Mouse (Mus musculus) adrenal gland, postnatal 36 days (tissue): ENCODE measurements around the gene Phlpp1. TPM values are rescaled to one million over a fixed set of nuclear protein-coding genes. Genes with fewer than 3 reads are reported as not detected.

Experiments
- DNase-seq, 2 experiments: peaks; one replicate each; pipeline ENCODE4 v3.0.0; 2021; ENCODE audit warnings: mixed read lengths in 1 of 2
- total RNA-seq, 2 experiments: library from RNA; stranded (reverse); gene quantifications; 2 replicates each; pipeline ENCODE4 v1.2.3; 2021

Gene Phlpp1
- total RNA-seq, 2 experiments from 2014 or later: 14.3 to 16.9 TPM

DNA sequence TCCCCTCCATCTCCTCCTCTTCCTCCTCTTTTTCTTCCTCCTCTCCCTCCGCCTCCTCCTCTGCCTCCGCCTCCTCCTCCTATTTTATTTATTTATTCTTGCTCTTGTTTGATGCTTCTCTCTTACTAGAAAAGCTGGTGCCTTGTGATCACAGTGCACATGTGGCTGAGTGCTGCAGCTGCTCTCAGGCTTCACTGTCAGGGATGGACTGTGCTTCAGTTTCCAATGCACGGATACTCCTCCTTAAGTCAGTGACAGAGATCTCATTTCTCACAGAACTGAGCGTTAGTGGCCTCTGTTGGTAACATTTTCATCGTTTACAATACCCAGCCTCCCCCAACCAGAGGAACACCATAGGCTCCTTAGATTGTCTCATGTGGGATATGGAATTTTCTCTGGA, 215.0 kb downstream of the Phlpp1 start:
- DNase-seq: no peak

DNA sequence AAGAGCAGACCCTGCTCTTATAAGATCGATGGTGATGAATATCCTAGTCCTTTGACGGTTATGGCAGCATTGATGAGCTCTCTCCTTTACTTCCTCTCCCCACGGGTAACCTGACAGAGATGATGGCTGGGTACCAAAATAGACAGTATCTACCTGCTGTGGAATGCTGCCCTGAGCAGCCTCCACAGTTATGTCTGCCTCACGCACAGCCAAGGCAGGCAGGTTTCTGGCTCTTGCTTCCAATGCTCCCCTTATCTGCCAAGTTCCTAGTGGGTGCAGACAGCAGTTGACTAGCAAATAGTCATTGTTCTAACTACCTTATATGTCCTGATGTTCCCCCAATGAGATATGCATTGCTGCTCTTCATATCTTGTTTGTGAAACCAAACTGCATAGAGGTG, 215.7 kb downstream of the Phlpp1 start:
- DNase-seq: no peak

DNA sequence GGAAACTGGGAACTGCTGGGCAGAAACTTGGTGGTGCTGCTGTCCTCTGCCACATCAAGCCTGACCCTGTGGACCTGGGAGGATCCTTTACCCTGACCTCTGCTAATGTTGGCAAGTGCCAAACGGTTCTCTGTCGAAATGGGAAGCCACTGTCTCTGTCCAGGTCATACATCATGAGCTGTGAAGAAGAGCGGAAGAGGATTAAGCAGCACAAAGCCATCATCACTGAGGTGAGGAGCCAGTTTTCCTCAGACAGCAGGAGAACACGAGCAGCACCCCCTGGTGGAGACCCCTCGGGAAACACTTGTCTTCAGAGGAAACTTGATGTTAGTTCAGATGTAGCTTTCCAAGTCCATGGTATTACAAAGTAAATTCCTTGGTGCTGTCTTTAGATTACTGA, 218.1 kb downstream of the Phlpp1 start:
- peak; percentile 66 to 79 for DNase-seq

DNA sequence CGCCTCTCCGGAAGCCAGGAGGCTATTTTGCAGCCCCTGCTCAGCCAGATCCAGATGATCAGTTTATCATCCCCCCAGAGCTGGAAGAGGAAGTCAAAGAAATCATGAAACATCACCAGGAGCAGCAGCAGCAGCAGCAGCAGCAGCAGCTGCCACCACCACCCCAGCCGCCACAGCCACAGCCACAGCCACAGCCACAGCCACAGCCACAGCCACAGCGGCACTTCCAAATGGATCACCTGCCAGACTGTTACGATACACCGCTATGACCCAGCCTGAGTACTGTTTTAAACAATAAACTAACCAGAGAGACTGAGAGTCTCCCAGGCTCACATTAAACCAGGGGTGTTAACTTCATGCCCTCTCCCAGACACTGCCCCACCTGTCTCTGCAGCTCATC, 221.5 kb downstream of the Phlpp1 start:
- no peak for DNase-seq

DNA sequence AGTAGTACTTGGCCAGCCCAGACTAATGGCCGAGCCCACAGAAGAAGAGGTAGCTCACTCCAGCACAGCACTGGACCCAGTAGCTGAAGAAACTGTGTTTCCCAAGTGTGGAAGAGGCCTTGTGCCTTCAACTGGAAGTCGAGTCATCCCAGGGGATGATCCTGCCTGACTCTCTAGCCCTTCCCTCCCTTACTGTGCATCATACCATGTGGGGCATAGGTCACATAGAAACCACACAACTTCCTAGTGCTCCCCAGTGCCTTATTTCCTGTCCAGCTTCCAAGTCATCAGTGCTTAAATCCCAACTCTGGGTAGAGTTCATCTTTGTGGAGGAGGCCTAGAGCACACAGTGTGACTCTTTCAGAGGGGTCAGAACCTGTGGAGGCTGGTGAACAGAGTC, 223.1 kb downstream of the Phlpp1 start:
- no peak for DNase-seq

DNA sequence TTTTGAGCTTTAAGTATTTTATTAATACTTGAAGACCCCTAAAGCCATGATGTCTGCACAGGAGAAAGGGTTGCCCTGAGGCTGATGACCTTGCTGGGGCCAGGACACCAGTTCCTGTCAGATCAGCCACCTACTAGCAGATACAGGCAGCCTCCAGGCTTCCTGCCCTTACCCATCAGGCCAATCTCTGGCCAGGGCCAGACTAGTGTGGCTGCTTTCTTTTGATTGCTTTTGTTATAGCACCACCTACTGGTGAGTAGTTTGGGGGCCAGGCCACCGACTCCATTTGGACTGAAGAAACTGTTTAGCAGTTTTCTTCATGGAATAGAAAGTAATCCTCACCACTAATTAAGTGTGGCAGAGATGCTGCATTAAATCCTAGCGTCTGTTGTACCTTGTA, 223.9 kb downstream of the Phlpp1 start:
- peak; percentile 66 to 75 for DNase-seq

DNA sequence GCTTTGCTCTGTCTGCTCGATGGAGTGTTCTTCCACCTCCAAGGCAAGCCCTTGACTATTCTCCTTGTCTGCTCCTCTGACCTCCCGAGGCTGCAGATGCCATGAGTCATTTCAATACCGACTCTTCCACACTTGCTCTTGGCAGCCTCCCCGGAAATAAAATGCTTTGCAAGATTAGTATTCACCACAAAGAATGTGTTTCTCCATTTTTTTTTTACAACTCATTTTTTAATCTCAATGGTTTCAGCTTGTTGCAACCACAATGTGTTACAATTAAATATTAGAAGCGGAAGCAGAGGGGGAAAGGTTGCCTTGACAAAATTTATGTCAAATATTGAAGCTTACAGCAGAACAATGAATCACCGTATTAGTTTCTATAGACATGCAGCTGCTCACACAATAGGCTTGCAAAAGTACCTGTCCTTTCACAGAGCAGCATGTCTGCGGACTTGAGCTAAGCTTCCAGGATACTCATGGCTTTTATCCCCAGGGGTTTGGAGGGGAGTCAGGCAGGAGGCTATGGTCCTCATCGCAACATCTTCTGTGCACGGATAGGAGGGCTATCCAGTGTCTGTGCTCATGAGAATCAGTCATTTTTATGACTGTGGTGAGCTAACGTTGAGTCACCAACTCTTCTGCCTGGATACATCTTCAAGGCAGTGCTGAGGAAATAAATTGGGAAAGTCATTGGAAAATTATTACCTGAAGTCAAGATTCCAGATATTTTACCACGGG, 229.5 kb downstream of the Phlpp1 start:
- peak; percentile 75 to 77 for DNase-seq

DNA sequence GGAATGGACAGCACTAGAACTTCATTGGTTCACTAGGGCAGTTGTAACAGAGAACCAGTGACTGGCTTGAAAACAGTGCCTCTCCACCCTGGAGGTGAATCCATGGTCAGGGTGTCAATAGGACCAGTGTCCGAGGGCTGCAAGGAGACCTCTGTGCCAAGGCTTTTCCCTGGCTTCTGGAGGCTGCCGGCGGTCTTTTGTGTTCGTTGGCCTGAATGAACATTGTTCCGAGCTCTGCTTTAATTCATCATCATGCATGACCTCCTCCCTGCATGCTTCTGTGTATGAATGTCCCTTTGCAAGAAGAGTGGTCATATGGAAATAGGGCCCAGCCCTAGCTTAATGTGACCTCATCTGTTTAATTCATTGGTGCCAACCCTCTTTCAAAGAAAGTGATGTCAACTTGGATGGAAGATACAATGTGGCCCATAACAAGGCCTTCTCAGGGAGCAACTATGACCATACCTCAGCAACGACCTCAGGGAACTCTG, 231.5 kb downstream of the Phlpp1 start:
- no peak for DNase-seq

DNA sequence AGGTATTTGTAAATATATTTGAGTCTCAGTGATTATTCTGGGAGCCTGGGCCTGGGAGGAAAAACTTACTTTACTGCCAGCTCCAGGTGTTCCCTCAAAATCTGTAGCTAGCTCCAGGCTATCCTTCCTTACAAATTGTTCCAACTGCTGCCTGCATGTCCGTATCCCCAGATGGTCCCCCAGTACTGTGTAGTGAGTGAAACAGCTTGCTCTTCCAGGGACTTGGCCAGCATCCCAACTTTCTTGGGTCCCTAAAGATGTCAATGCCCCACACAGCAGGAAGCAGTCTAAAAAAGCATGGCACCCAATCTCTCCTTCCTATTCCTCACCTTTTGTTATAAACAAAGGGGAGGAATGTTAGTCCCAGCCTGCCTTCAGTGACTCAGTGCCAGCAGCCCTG, 235.3 kb downstream of the Phlpp1 start:
- no peak for DNase-seq

DNA sequence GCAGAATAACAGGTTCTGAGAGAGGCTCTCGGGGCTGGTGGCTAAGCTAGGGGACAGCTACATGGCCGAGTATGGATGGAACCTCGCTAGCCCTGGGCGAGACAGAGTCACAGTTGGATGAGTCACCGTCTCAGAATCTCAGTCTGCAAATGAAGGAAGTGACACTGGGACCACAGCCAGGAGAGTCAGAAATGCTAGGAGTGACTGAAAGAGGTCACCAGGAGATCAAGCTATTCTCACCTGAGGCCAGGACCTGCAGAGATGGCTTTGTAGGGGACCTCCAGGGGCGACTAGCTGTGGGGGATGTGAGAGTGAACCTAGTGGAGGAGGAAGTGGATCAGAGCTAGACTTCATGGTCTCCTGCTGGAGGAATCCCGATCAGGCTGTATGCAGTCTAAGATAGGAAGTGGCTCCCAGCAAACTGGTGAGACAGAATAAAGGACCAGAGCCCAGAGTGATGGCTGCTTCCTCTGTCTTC, 236.4 kb downstream of the Phlpp1 start:
- peak; percentile 47 to 49 for DNase-seq

DNA sequence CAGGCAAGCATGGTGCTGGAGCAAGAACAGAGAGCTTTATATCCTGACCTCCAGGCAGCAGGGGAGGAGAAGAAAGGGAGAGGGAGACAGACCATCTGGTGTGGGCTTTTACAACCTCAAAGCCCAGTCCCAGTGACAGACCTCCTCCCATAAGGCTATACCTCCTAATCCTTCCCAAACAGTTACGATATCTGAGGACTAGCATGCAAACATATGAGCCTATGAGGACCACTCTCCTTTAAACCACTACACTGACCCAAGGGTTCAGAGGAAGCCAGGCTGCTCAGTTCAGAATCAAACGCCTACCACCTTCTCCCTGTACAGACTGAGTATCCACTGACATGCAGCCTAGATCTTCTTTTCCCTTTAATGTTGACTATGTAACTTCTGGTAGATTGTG, 239.3 kb downstream of the Phlpp1 start:
- DNase-seq: no peak

DNA sequence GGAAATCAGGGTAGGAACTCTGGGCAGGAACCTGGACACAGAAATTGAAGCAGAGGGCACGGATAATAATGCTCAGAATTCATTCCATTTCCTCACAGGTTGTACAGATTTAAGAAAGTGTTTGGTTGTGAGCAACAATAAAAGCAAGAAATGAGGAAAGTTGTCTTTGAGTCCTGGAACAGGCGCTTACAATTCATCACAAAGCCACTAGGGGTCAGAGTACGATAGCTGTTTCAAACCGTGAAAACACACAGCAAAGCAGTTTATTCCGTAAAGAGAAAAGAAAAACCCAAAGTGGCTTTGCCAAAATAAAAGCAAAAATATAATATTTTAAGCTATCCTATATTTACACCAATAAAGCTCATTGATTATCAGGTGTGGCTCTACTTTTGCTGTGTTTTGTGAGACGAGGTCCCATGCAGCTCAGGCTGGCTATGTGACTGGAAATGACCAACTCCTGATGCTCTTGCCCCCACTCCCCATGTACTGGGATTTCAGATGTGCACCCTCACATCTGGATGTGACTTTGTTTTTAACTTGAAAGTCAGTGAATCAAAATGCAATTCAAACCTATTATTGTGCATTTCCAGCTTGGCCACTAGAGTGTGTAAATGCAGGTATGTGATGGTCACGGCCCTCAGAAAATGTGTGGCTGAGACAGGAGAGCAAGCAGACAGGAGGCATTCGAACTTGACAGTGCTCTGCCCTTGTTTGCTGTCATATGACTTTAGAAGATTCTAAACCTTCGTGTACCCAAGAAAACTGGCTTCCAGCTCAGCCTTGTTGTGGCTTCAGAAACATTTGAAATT, 253.8 kb downstream of the Phlpp1 start:
- peak in 1 of 2 experiments; percentile 53 for DNase-seq

DNA sequence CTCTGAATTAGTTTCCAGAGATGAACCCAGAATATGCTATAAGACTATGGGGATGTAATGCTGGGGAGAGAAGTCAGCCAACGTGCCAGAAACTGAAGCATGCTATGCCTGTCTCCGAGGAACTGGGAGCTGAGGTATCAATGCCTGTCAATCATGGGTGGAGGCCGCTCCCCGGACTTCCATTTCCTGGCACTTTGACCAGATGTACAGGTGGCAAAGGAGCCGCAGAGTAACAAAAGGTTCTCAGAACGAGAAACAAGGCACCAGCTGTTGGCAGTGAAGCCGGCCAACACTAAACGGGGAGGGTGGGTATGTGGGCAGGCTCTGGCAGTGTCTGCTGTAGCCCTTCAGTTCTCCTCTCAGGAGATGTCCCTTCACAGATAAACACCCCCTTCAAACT, 256.6 kb downstream of the Phlpp1 start:
- DNase-seq: no peak

DNA sequence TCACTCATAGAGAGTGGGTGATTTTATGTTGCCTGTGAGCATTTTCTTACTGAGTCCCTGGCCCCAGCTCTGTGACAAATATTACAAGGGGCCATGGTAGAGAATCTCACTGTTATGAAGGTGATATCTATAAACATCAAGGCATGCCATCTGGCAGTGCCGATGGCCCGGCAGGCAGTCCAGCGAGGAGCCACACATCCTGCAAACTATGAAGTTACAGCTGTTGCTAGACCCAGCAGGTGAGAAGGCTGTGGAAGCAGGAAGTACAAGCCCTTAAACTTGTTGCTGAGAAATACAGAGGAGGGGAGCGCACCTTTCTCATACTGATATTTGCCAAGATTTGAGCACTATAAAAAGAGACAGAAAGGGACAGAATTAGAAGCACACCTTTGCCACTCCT, 257.0 kb downstream of the Phlpp1 start:
- DNase-seq: no peak

DNA sequence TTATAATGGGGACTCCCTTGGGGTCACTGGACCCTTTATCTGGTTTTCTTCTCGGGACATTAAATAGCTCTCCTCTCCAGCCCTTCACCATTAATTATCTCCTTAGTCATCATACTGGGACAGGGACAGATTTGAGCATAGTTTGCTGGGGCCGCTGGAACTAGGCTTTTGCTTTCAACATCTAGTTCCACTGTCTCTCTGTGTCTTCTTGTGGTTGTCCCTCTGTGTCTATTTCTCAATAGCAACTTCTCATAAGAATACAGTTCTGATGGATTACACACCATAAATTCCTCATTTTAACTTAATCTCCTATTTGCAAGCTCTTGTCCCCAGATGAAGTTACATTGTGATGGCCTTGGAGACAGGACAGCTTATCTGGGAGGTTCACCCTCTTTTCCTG, 262.0 kb downstream of the Phlpp1 start:
- DNase-seq: no peak

Other genes with a start within 250 kb of the Phlpp1 start
- 10 to 100 TPM; 15.6 to 17.8 TPM for gene Zcchc2, start 181.3 kb upstream of the Phlpp1 start, total RNA-seq